Mouse (Mus musculus): ENCODE measurements around the gene Glis3. TPM values are rescaled to one million over a fixed set of nuclear protein-coding genes. Genes with fewer than 3 reads are reported as not detected.

Glis3 gene
- total RNA-seq, 2 experiments from 2014 or later = 0.82 to 1.0 TPM

GRCm38 (mm10) chr19:28235096-28235495 lies 444.8 kb downstream of the Glis3 start:
- no peak for DNase-seq

DNA sequence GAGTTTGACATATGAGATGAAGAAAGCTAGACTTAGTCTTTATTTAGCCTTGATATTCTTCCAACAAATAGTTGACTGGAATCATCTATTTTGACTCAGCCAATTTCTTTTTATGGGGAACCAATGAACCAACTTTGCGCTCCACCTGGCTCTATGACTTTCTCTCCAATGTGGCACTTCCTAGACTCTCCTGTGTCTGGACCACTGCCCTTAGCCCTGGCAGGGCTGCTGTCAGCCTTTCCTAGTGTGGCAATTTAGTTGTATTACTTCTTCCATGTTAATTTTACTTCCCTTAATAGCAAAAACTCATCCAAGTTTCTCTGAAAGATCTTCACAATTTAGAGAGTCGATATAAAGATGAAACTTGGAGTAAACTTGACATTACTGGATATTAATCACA lies 445.2 kb downstream of the Glis3 start:
- no peak for DNase-seq

GRCm38 (mm10) chr19:28231511-28231910 lies 448.4 kb downstream of the Glis3 start:
- DNase-seq = no peak

GRCm38 (mm10) chr19:28227526-28227925 lies 452.4 kb downstream of the Glis3 start:
- DNase-seq = no peak

GRCm38 (mm10) chr19:28225651-28226050 lies 454.2 kb downstream of the Glis3 start:
- no peak for DNase-seq

GRCm38 (mm10) chr19:28211630-28212029 lies 468.2 kb downstream of the Glis3 start:
- DNase-seq = no peak

Other genes with a start within 250 kb of the Glis3 start
- gene Slc1a1, start 155.0 kb upstream of the Glis3 start, total RNA-seq (2021) = 1 to 10 TPM; 1.5 to 3.6 TPM

All from gastrocnemius, postnatal 25 days (tissue).